Mouse (Mus musculus): ENCODE measurements around the gene Gcfc2. TPM values are rescaled to one million over a fixed set of nuclear protein-coding genes. Genes with fewer than 3 reads are reported as not detected.

Gene Gcfc2
- polyA plus RNA-seq, 1 experiment = 2.4 TPM

GRCm38 (mm10) chr6:81990049-81990810 lies 66.8 kb downstream of the Gcfc2 start:
- DNase-seq = peak; percentile 15
- WGBS = 36% methylated on average over 20 of the region's 20 CpGs
- H3K4me3 ChIP-seq (replicated peaks; ENCODE audit: extremely low read depth, low read depth, low read length) = no peak overlapping the region
- H3K4me1 ChIP-seq (ENCODE audit: control insufficient read depth, insufficient read depth, low read length) = peaks cover 6% of the 10 kb centered on the region; the same call in 1 of the 2 replicates
- no peak for TF ChIP-seq POLR2A (IDR thresholded peaks at IDR 0.05; ENCODE audit: borderline replicate concordance, extremely low read depth, low read depth, low read length)
- no peak for TF ChIP-seq CTCF (IDR thresholded peaks at IDR 0.05; ENCODE audit: insufficient read depth, low read length)

Other genes with a start within 250 kb of the Gcfc2 start
- gene Mrpl19, start 42.3 kb downstream of the Gcfc2 start, polyA plus RNA-seq (2012; rRNA removed) = 2.0 and 2.8 TPM in 2 replicates
- 8.6 and 15.3 TPM in 2 replicates for gene Eva1a, start 117.4 kb downstream of the Gcfc2 start, polyA plus RNA-seq (2012; rRNA removed)

Data from lung, adult 2 months (tissue).